Mouse (Mus musculus) bone marrow macrophage, adult 2 months (primary cell): ENCODE measurements at regions not wholly inside any gene's neighbourhood (a gene's known extent, or its start where the extent isn't known, plus 50 kb on each side); places are given as distances from the start of the nearest gene placed in this dataset.

Source experiments
- CTCF ChIP-seq: IDR thresholded peaks from 2 replicates; pipeline ENCODE4 v1.5.1; 2012; ENCODE audit warnings: low read depth, mild to moderate bottlenecking, low read length, moderate library complexity
- POLR2A ChIP-seq: IDR thresholded peaks from 2 replicates; pipeline ENCODE4 v1.6.1; 2012; ENCODE audit warnings: mild to moderate bottlenecking, low read depth, low read length, borderline replicate concordance

GRCm38 (mm10) chr1:128782286-128782685 is 190.2 kb upstream of the Cxcr4 start:
- no peak for TF ChIP-seq CTCF
- TF ChIP-seq POLR2A: no peak
